Mouse (Mus musculus) liver, embryonic 16.5 days (tissue): ENCODE data around the gene Dlx1. TPM values are rescaled to one million over a fixed set of nuclear protein-coding genes. Genes with fewer than 3 reads are reported as not detected.

Source experiments
- ATAC-seq: fragments of 200-750 bp; cut with Nextera tagmentation; 2 replicates; pipeline ENCODE4 v1.8.0; 2017; ENCODE audit warnings: low read depth, mild to moderate bottlenecking, moderate number of reproducible peaks, moderate library complexity
- H3K27ac ChIP-seq: fragments of 300-500 bp; sonication (generic); 2 replicates; pipeline ENCODE4 v1.5.1; 2014; ENCODE audit warnings: mild to moderate bottlenecking, low read length
- H3K27me3 ChIP-seq: fragments of 300-500 bp; sonication (generic); 2 replicates; pipeline ENCODE4 v1.6.1; 2014; ENCODE audit warnings: low read depth, low read length, mixed read lengths; ENCODE audit not compliant: control insufficient read depth, insufficient read depth
- H3K36me3 ChIP-seq: fragments of 300-500 bp; sonication (generic); 2 replicates; pipeline ENCODE4 v1.6.1; 2014; ENCODE audit warnings: mild to moderate bottlenecking; ENCODE audit not compliant: control insufficient read depth, insufficient read depth
- H3K4me1 ChIP-seq: fragments of 300-500 bp; sonication (generic); 2 replicates; pipeline ENCODE4 v1.6.1; 2014; ENCODE audit warnings: low read depth, low read length, mixed read lengths; ENCODE audit not compliant: control insufficient read depth
- H3K4me2 ChIP-seq: fragments of 300-500 bp; sonication (generic); 2 replicates; pipeline ENCODE4 v1.6.1; 2014; ENCODE audit warnings: low read depth, low read length, mixed read lengths
- H3K4me3 ChIP-seq: fragments of 300-500 bp; sonication (generic); 2 replicates; pipeline ENCODE4 v1.5.1; 2014; ENCODE audit warnings: low read depth, mild to moderate bottlenecking, low read length
- H3K9ac ChIP-seq: fragments of 300-500 bp; sonication (generic); 2 replicates; pipeline ENCODE4 v1.6.1; 2014; ENCODE audit warnings: low read depth, low read length
- H3K9me3 ChIP-seq: fragments of 300-500 bp; sonication (generic); replicated peaks from 2 replicates; pipeline ENCODE4 v1.6.1; 2016; ENCODE audit warnings: low read length; ENCODE audit not compliant: control insufficient read depth
- WGBS: fragments of 180-500 bp; shearing (Covaris S2); extraction: QIAGEN DNeasy Blood & Tissue Kit; methylation state at CpG from one replicate; pipeline ENCODE4 v1.1.7; 2014; ENCODE audit not compliant: insufficient replicate concordance; 5-methylcytosine and 5-hydroxymethylcytosine counted together
- polyA plus RNA-seq: library from polyadenylated mRNA; unstranded; fragments of >200 nt; fragmentation: Nextera tagmentation; extraction: Ambion mirVana; gene quantifications from 2 replicates; pipeline ENCODE4 v1.2.1, GENCODE M21; 2015

The Dlx1 gene
- 0.06 TPM in 1 of 2 replicates, not detected in the other for polyA plus RNA-seq

GRCm38 (mm10) chr2:71528014-71528713, at the start of gene Dlx1:
Dlx1 (plus strand) TSS chr2:71528113.
- WGBS = 3% methylated on average over 26 of the region's 26 CpGs
- Histone ChIP-seq H3K36me3 (no peaks in the 10 kb centered on the region), H3K27me3 (peaks cover 97% of the 10 kb centered on the region), H3K27ac (no peak within 1 kb of the TSS), H3K9ac (no peak within 1 kb of the TSS), H3K4me1 (peaks cover 14% of the 10 kb centered on the region), H3K4me2 (peak within 1 kb of the TSS; percentile 83), H3K4me3 (peak within 1 kb of the TSS; percentile 57), H3K9me3 (no peaks in the 10 kb centered on the region)
- ATAC-seq = no peak

DNA sequence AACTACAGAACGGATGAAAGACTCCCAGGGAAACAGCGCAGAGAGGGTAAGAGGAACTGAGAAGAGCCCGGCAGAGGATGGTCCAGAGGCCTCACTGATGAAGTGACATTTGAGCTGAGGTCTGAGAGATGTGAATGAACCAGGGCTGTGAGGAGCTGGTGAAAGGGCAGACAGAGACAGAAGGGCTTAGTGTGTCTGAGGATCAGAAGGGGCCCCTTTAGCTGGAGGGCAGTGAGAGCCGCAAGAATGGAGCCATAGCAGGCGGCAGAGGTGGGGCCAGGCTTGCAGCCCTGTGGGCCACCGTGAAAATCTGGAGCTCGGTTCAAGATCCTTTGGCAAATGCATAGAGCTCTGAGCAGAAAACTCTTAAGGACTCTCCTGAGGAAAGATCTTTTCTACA, 48.0 kb upstream of the Dlx1 start:
- no peak overlapping the region for H3K4me3 ChIP-seq
- ATAC-seq = no peak
- no peak overlapping the region for H3K27ac ChIP-seq
- no peaks in the 10 kb centered on the region; the same call in 1 of the 2 replicates for H3K9me3 ChIP-seq
- no peak overlapping the region for H3K4me2 ChIP-seq
- H3K27me3 ChIP-seq = no peaks in the 10 kb centered on the region
- no peak overlapping the region for H3K9ac ChIP-seq
- H3K36me3 ChIP-seq = no peaks in the 10 kb centered on the region
- no peaks in the 10 kb centered on the region for H3K4me1 ChIP-seq
- 64% methylated on average over 7 of the region's 7 CpGs for WGBS

- Histone ChIP-seq H3K36me3 (no peaks in the 10 kb centered on the region), H3K9me3 (no peaks in the 10 kb centered on the region; the same call in 1 of the 2 replicates), H3K27me3 (no peaks in the 10 kb centered on the region), H3K4me1 (no peaks in the 10 kb centered on the region), H3K27ac (no peak overlapping the region), H3K9ac (no peak overlapping the region), H3K4me3 (no peak overlapping the region), H3K4me2 (no peak overlapping the region)
- 38% methylated on average over 6 of the region's 6 CpGs for WGBS
- no peak for ATAC-seq
Observed at GRCm38 (mm10) chr2:71481825-71482224, 46.1 kb upstream of the Dlx1 start.

DNA sequence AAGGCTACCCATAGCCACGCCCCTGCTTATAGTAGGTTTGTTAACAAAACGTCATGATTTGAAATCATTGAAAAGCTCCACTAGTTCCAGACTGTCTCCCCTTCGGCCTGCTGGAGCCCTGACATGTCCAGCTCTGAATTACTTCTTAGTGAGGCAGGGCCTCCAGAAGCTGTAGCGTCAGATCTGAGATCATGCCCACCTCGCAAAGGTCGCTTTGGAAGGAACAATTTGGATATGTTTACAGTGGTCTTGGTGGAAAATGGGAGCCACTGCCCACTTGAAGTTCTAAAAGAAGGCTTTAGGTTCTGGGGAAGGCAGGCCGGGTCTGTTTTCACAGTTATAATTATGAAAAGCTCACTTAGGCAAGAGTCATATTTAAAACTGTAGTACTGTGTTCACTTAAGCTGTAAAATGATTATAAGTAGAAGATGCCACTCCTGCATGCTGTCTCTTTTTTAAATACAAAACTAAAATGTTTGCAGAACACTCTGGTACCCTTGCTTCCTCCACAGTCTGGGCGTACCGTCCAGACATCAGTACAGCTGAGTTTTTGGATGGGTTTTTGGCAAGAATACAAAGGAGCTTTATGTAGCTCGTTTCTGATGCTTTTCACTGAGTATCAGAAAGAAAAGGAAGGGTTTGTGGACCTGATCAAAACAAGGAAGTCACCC, 44.7 kb upstream of the Dlx1 start:
- Histone ChIP-seq H3K4me2 (no peak overlapping the region), H3K27ac (no peak overlapping the region), H3K36me3 (no peaks in the 10 kb centered on the region), H3K4me3 (no peak overlapping the region), H3K9ac (no peak overlapping the region), H3K9me3 (no peaks in the 10 kb centered on the region), H3K4me1 (no peaks in the 10 kb centered on the region), H3K27me3 (no peaks in the 10 kb centered on the region)
- WGBS = 77% methylated on average over 10 of the region's 10 CpGs
- no peak for ATAC-seq

DNA sequence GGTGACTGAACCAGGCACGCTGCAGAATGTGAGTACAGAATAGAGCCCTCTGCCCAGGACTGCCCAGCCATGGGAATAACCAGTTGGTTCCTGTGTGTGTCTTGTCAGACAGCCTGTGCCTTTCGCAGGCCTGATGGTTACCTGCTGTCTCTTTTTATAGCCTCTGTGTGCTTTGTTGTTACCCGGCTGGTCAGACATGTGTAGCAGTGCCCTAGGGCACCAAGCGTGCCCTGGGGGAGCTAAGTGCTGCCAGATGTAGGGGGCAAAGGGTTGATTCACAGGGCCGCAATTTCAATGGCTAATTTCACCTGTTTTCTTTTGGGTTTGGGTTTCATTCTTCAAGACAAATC, 44.2 kb upstream of the Dlx1 start:
- H3K27me3 ChIP-seq = no peaks in the 10 kb centered on the region
- H3K4me2 ChIP-seq = no peak overlapping the region
- no peak overlapping the region for H3K4me3 ChIP-seq
- no peaks in the 10 kb centered on the region for H3K36me3 ChIP-seq
- H3K27ac ChIP-seq = no peak overlapping the region
- no peaks in the 10 kb centered on the region for H3K4me1 ChIP-seq
- 71% methylated on average over 5 of the region's 5 CpGs for WGBS
- H3K9me3 ChIP-seq = no peaks in the 10 kb centered on the region
- ATAC-seq = no peak
- no peak overlapping the region for H3K9ac ChIP-seq

GRCm38 (mm10) chr2:71491295-71491694, 36.6 kb upstream of the Dlx1 start:
- Histone ChIP-seq H3K9ac (no peak overlapping the region), H3K9me3 (no peaks in the 10 kb centered on the region), H3K4me3 (no peak overlapping the region), H3K36me3 (no peaks in the 10 kb centered on the region), H3K4me2 (no peak overlapping the region), H3K27me3 (no peaks in the 10 kb centered on the region), H3K27ac (no peak overlapping the region), H3K4me1 (no peaks in the 10 kb centered on the region)
- ATAC-seq = no peak

DNA sequence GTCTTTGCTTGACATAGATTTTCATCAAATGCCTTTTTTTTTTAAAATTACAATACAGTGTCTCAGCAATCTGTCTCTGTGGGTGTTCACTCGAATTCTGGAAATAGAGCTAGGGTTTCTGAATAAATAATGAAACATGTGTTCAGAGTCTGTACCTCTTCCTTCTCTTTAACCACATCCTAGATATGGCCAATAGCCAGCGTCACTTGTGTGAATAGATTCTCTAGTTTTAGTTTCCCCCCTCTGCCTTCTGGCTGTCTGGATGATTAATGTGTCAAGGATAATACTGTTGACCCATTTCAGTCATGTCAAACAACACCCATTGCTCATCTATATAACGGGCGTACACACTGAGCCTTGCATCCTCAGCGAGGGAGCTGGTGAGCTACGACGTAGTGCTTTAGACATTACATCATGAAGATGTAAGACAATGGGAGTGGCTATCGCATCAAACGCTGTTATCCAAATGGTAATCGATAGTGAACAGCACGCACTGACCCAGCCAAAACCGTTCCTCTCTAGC, 34.7 kb upstream of the Dlx1 start:
- Histone ChIP-seq H3K36me3 (no peaks in the 10 kb centered on the region), H3K4me2 (no peak overlapping the region), H3K9ac (no peak overlapping the region), H3K4me1 (no peaks in the 10 kb centered on the region), H3K9me3 (no peaks in the 10 kb centered on the region), H3K27me3 (no peaks in the 10 kb centered on the region), H3K27ac (no peak overlapping the region), H3K4me3 (no peak overlapping the region)
- WGBS = 65% methylated on average over 12 of the region's 12 CpGs
- no peak for ATAC-seq

GRCm38 (mm10) chr2:71494503-71494902, 33.4 kb upstream of the Dlx1 start:
- Histone ChIP-seq H3K27me3 (no peaks in the 10 kb centered on the region), H3K4me1 (no peaks in the 10 kb centered on the region; the same call in none of the 2 replicates), H3K9ac (no peak overlapping the region), H3K36me3 (no peaks in the 10 kb centered on the region), H3K4me2 (no peak overlapping the region), H3K4me3 (no peak overlapping the region), H3K27ac (no peak overlapping the region), H3K9me3 (no peaks in the 10 kb centered on the region)
- 78% methylated on average over 10 of the region's 10 CpGs for WGBS
- ATAC-seq = no peak

- Histone ChIP-seq H3K9ac (no peak overlapping the region), H3K4me2 (no peak overlapping the region), H3K4me3 (no peak overlapping the region), H3K9me3 (no peaks in the 10 kb centered on the region), H3K4me1 (no peaks in the 10 kb centered on the region; the same call in none of the 2 replicates), H3K27ac (no peak overlapping the region), H3K27me3 (no peaks in the 10 kb centered on the region), H3K36me3 (no peaks in the 10 kb centered on the region)
- ATAC-seq = no peak
- WGBS = 63% methylated on average over 4 of the region's 4 CpGs
Observed at GRCm38 (mm10) chr2:71494971-71495370, 32.9 kb upstream of the Dlx1 start.
